Mouse (Mus musculus) kidney, adult 18-20 months (tissue): Measurements from ENCODE around the gene Maea.

Experiments used
- DNase-seq: peaks from one replicate; pipeline ENCODE4 v3.0.0; 2021

The Maea gene

DNA sequence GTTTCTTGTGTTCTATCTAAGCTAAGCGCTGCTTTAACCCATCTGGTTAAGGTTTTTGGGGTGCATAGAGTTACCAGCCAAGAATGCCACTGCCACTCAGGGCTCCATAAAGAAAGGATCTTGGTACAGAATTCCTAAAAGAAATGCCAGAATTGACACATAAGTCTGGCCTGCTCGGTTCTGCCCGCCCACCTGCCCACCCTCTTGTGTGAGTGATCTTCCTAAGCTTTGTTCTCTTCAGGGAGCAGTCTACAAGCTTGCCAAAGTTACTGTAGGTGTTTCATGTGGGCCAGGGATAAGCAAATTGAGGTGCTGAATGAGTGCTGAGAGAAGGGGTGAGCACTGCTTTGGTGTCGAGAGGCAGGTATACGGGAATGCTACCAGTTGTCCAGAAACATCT is 28.0 kb downstream of the Maea start:
- no peak for DNase-seq

DNA sequence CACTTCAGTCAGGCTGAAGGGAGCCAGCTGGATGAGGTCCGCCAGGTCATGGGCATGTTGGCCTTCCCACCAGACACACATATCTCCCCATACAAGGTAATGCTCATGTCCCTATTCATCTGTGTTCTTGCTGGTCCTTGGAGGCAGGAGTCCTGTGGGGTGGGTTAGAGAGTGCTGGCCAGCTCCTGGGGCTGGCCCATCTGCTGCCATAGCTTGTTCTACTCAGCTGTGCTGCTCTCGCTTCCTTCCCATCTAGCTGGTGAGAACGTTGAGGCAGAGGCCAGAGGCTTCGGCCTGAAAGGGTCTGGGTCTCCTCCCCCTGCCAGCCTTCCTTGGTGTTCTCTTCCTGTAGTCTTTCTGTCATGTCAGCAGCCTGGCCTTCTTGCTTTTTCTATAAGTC is 33.3 kb downstream of the Maea start:
- no peak for DNase-seq

DNA sequence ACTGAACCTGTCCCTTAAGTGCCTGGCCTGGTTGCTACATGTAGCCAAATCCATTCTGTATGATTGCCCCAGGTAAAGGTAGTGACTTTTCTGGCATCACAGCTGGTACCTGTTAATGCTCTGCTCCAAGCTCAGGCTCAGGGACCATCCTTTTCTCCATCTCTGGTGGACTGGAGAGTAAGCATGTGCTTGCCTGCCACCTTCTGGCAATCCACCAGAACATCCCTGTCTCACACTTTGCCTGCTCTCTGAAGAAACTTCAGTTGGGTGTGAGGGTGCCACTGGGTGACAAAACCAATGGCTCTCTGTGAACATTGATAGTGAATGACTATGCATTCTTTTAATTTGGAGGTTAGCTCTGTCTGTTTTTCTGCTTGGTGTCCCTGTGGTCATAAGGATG is 35.8 kb downstream of the Maea start:
- no peak for DNase-seq

DNA sequence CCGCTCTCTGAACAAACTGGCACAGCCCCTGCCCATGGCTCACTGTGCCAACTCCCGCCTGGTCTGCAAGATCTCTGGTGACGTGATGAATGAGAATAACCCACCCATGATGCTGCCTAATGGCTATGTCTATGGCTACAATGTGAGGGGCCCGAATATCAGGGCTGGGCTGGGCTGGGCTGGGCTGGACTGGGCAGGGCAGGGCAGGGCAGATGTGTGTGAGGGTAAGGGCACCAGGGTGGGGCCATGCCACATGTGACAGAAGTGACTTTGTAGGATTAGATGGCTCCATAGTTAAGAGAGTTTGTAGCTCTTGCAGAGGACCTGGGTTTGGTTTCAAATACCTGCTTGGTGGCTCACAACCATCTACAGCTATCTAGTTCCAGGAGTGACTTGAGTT is 36.4 kb downstream of the Maea start:
- no peak for DNase-seq

DNA sequence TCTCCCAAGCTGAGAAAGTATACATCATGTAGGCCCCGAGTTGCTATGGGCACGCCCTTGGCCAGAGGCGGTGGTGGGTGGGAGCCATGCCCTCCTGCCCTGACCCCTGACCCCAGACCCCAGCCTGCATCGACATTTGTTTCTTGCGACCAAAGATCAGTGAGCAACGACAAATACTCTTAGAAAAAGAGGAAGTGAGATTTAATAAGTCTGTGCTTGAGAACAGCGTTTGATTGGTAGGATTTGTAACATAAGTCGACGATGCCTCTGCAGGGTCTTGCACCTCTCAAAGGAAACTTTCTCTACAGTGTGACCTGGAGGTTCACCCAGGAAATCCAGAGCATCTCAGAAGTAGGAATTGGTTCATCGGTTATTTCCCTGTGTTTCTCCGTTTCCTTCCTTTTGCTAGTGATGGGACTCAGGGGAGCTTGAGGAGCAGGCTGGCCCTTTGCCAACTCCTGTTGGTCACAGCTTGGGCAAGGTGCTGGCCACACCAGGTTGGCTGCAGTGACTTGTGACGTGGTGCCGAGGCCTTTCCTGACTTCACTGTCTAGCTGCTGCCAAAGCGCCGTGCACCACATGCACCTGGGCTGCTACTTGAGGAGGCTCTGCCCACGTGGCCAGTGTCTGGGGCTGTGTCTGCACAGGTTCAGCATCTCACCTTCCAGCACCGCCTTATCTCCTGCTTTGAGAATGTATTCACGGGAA is 37.2 kb downstream of the Maea start:
- no peak for DNase-seq

DNA sequence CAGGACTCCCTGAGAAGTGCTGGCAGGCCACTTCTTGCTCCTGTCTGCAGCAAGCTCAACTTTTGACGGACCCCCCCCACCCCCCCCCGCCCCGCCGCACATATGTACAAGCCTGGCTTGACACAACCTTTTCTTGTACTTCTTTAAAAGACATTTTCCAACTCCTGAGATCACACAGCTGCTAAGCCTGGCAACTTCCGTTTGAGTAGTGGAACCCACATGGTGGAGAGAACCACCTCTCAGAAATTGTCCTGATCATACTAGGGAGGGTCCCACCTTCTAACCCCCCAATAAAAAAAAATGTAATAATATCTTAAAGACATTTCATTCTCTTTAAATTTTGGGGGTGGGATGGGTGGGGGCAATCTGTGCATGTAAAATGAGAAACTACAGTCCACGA is 41.9 kb downstream of the Maea start:
- DNase-seq = no peak

DNA sequence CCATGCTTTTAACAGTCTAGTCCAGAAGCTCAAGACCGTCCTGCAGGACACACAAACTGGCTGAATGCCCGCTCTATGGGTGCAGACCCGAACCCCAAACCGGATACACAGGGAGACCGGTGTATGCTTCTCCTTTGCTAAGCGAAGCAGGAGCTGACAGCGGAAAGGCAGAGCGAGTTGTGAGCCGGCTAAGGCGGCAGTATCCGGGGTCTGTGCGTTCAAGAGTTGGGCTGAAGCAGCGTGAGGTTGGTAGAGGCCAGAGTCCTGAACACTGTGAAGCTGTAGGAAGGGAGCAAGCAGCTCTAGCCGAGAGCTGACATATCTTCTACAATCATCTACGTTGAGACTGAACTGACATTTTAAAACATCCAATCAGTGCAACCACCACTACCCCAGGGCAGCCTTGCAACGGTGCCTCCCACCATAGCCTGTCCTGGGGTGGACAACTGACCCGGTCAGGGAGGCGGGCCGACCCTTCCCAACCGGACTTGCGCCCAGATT is 42.5 kb downstream of the Maea start:
- DNase-seq = no peak

DNA sequence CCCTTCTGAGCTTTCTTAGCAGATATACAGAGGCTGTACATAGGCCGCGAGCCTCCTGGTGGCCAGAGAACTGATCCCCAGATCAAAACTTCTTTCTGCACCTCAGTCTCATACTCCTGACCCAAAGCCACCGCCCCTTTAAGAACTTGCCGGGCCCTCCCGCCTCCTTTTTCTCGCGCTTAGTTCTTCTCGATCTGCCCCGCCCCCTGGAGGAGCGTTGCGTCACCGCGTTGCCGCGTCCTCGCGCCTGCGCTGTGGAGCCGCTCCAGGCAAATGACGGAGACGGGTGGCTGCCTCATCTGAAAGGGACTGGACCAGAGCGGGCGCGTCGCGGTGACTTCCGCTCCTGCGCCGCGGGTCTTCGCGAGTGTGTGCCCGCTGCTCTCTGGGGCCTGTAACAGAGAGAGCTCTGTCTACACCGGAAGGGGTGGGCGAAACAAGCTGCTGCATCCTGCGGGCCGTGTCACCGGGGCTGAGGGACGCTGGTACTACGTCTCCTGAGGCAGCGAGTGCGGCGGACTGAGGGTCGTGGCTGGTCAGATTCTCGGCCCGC is 43.1 kb downstream of the Maea start, which contains the start of gene Uvssa:
Gene Uvssa (plus strand): TSS at position 248 of the 553 bp plus-strand sequence.
- peak; percentile 98 for DNase-seq

DNA sequence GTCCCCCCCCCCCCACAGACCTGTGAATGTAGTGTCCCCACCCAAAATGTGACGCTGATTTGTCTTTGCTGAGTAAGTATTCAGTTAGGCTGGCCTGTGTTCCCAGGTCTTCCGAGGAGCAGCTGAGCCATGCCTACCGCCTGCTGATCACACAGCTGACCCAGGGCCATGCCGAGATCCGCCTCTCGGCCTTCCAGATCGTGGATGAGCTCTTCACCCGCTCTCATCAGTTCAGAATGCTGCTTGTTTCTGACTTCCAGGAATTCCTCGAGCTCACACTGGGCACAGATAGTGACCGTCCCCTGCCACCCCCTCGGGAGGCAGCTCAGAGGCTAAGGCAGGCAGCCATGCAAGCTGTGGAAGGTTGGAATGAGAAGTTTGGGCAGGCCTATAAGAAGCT is 52.2 kb downstream of the Maea start:
- no peak for DNase-seq

DNA sequence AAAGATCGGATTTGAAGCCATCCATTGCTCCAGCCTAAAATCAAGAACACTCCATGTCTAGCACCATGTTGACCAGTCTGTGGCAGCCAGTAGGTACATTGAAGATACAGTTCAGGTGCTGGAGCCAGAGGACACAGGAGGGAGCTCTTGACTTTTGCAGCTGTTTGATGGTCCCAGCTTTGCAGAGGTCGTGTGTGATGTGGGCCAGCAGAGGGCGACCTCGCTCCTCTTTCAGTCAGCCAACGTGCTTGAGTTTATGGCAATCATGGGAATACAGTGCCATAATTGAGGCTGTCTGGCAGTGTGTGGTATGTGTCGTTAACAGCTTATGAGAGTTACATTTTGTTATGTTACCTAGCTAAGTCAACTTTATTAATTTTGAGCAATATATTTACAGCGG is 58.5 kb downstream of the Maea start:
- DNase-seq = peak; percentile 81

DNA sequence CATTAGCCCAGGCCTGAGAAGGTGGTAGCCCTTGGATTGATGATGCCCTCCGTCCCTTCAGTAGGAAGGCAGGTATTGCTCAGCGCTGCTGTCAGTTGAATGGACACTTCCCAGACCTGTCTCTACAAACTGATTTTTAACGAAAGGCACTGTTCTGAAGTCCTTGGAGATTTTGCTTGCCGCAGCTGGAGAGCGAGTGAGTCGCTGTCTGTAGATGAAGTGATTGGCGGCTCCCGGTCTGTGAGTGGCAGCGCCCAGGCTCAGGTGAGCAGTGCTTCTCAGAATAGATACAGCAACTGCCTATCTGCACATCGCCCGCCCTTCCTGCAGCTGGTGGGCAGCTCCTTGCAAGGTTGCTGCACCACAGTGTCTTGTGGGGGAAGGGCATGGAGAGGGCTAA is 60.4 kb downstream of the Maea start:
- no peak for DNase-seq

DNA sequence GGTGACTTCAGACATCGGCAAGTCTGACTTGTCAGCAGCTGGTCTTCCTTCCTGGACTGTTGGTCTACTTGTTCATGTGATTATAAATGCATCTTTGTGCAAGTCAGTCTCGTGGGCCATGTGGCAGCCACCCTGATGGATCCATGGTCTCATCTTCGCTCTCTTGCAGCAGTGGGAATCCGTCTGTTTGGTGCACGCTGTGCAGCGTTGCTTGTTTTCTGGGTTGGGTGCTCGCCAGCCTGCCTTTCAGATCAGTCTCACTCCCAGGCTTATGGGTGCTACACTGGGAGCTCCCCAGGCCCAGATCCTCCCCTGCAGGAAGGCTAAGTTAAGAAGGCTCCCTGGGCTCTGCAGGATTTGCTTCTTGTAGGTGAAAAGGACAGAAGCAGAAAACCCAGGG is 61.5 kb downstream of the Maea start:
- no peak for DNase-seq

DNA sequence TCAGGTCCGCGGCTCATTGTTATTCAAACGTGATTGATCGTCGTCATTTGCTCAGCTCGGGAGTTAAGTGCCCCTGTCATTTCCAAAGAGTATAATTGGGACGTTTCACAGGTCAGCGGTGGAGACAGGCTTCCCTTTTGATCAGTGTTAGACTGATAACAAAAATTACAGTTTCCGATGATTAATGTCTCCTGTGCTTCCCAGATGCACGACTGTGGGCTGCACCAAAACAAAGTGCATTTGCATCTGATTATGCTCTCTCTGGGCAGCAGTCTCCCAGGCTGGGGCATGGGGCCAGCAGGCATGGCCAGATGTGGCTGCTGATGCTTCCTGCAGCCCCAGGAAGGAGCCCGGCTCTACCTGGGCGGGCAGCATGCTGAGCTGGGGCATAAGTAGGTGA is 65.5 kb downstream of the Maea start:
- no peak for DNase-seq

DNA sequence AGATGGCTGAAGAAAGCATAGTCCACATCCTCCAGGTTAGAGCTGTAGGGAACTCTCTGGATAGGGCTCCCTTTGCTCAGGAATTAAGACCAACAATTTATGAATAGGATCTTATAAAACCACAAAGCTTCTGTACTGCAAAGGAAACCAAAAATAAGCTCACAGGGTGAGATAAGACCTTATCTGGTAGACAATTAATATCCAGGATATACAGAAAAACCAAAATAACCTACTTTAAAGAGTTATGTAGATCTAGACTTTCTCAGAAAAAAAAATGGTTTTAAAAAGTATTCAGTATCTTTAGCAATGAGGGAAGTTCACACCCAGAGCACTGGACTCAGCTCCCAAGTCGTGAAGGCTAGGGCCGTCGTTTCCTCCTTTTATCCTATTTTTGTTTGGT is 85.0 kb downstream of the Maea start:
- DNase-seq = no peak
